Mouse (Mus musculus) spleen, adult 2 months (tissue): ENCODE measurements around the gene Ccdc122.

Experiments
- CTCF ChIP-seq: fragments of 200-500 bp; IDR thresholded peaks from 2 replicates; pipeline ENCODE4 v1.5.1; 2011; ENCODE audit warnings: mild to moderate bottlenecking, inconsistent platforms; ENCODE audit not compliant: insufficient read depth, insufficient read length, insufficient replicate concordance; ENCODE audit errors: extremely low read depth
- POLR2A ChIP-seq: fragments of 200-500 bp; IDR thresholded peaks from 2 replicates; pipeline ENCODE4 v1.6.1; 2011; ENCODE audit warnings: low read depth, low read length, inconsistent platforms

- no peak for TF ChIP-seq CTCF
- TF ChIP-seq POLR2A = no peak
Measured at GRCm38 (mm10) chr14:77136936-77137335, 100.4 kb downstream of the Ccdc122 start.
